Mouse (Mus musculus): ENCODE data around the gene Ripk1.

DNA sequence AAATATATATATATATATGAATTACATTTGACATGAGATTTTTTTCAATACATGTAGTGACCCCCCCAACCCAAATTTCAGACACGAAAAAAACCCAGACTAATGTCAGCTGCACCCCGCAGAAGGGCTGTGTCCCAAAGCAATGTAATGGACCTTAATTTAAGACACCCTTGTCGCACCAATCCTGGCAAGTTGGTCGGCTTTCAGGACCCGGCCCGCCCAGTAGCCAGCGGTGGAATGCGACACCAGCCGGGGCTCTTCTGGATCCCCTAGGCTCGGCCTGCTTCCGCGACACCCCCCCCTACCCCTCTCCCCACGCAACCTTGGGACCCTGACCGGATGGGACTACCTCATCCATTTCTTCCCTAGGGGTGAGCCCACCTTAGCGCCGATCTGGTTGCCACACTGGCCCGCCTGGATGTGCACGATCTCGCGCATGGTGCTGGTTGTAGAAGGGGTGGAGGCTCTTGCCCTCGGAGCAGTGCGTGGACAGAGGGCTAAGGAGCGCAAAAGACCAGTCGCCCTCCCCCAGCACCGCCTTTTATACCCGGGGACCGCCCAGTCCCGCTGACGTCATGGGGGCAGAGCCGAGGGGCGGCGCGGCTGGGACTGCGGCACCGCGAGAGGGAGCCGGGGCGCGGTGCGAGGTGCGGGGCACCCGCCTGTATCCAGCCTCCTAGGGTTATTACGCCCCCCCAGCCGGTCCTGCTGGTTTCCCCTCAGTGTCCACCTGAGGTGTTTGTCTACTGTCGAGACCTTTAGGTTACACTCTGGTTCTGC, 75.5 kb downstream of the Ripk1 start, which contains the start of gene Tubb2a:
- TF ChIP-seq CTCF (IDR thresholded peaks at IDR 0.05; ENCODE audit: low read depth) (peak; percentile 50), EP300 (IDR thresholded peaks at IDR 0.05; ENCODE audit: low read depth) (no peak)
